Mouse (Mus musculus) limb, embryonic 12.5 days (tissue): ENCODE data around the gene Runx2. TPM values are rescaled to one million over a fixed set of nuclear protein-coding genes. Genes with fewer than 3 reads are reported as not detected.

Experiments
- ATAC-seq: fragments of 200-750 bp; cut with Nextera tagmentation; 2 replicates; pipeline ENCODE4 v1.8.0; 2017; ENCODE audit warnings: low read depth, moderate TSS enrichment; ENCODE audit not compliant: insufficient number of reproducible peaks, insufficient read depth, low FRiP score, low TSS enrichment
- H3K27ac ChIP-seq: fragments of 300-500 bp; sonication (generic); 2 replicates; pipeline ENCODE4 v1.5.1; 2016; ENCODE audit warnings: mild to moderate bottlenecking, moderate library complexity
- H3K27me3 ChIP-seq: fragments of 300-500 bp; sonication (generic); 2 replicates; pipeline ENCODE4 v1.6.1; 2016; ENCODE audit warnings: mild to moderate bottlenecking, moderate library complexity
- H3K36me3 ChIP-seq: fragments of 300-500 bp; sonication (generic); 2 replicates; pipeline ENCODE4 v1.6.1; 2016; ENCODE audit warnings: mild to moderate bottlenecking, moderate library complexity
- H3K4me1 ChIP-seq: fragments of 300-500 bp; sonication (generic); replicated peaks from 2 replicates; pipeline ENCODE4 v1.6.1; 2016
- H3K4me2 ChIP-seq: fragments of 300-500 bp; sonication (generic); 2 replicates; pipeline ENCODE4 v1.6.1; 2016; ENCODE audit warnings: mild to moderate bottlenecking, moderate library complexity
- H3K4me3 ChIP-seq: fragments of 300-500 bp; sonication (generic); replicated peaks from 2 replicates; pipeline ENCODE4 v1.5.1; 2016; ENCODE audit warnings: mild to moderate bottlenecking
- H3K9ac ChIP-seq: fragments of 300-500 bp; sonication (generic); replicated peaks from 2 replicates; pipeline ENCODE4 v1.6.1; 2016; ENCODE audit warnings: mild to moderate bottlenecking, moderate library complexity
- H3K9me3 ChIP-seq: fragments of 300-500 bp; sonication (generic); 2 replicates; pipeline ENCODE4 v1.6.1; 2016; ENCODE audit warnings: mild to moderate bottlenecking, moderate library complexity
- WGBS: fragments of 180-500 bp; shearing (Covaris S2); methylation state at CpG from one replicate; pipeline ENCODE4 v1.1.7; 2016; 5-methylcytosine and 5-hydroxymethylcytosine counted together
- polyA plus RNA-seq: library from polyadenylated mRNA; unstranded; fragments of >200 nt; fragmentation: Nextera tagmentation; extraction: Ambion mirVana; gene quantifications from 2 replicates; pipeline ENCODE4 v1.2.1, GENCODE M21; 2016

The Runx2 gene
- polyA plus RNA-seq, 1 experiment from 2014 or later = 8.3 TPM

DNA sequence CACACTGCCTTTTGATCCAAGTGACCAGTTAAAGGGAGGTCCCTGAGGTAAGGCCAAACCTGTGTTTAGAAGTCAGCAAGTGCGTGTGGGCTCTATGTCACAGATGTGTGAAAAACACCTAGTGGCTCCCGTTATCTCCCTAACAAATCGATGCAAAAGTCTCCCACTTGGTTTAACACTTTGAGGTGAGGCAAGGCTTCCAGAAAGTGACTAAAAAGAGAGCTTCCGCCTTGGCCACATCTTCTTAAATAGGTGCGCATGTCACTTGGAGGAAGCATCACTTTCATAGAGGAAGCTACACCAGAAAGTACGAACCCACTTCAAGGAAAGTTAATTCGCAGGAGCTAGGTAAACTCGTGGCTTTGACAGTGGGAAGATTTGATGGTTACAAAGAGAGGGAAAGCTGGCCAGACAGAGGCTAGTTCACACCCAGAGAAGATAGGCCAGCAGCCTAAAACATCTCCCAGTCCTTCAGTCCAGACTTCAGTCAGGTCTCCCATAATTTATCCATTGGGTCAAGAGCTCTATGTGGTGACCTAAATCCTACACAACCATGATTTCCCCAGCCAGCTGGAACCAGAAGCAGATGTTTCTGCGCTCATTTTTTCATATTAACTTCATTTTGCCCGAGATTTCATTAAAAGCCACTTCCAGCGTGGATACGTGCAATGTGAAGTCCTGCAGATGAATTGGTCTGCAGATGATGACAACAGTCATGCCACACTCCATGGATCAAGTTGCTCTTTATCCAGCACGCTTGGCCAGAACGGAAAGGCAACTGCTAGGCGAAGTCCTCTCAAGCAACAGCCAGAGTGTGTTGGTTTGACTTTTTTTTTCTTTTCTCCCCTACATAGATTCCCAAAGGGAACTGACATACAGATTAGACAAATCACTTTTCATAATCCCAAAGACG lies 257.1 kb downstream of the Runx2 start:
- no peak overlapping the region for H3K4me2 ChIP-seq
- no peak overlapping the region for H3K27ac ChIP-seq
- no peak overlapping the region for H3K9ac ChIP-seq
- ATAC-seq = no peak
- WGBS = 67% methylated on average over 16 of the region's 16 CpGs
- peaks cover 51% of the 10 kb centered on the region for H3K27me3 ChIP-seq
- H3K4me1 ChIP-seq = peaks cover 9% of the 10 kb centered on the region
- H3K9me3 ChIP-seq = no peaks in the 10 kb centered on the region
- H3K36me3 ChIP-seq = no peaks in the 10 kb centered on the region
- H3K4me3 ChIP-seq = no peak overlapping the region

DNA sequence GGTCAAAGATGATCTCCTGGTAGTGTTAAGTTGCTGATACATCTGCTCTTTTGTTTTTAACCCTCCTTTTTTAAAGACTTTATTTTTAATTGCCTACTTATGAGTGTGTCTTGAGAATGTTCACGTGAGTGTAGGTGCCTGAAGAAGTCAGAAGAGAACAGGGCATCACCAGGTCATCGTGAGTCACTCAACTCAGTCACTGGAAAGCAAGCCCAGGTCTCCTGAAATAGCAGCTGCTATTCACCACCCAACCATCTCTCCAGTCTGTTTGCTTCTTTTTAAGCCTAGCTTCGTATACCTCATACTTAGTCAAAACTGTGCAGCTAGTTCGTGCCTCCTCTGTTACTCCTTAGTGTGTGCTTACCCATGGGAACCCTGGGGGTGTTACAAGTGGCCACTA lies 259.7 kb downstream of the Runx2 start:
- 88% methylated on average over 4 of the region's 4 CpGs for WGBS
- no peak overlapping the region for H3K4me3 ChIP-seq

DNA sequence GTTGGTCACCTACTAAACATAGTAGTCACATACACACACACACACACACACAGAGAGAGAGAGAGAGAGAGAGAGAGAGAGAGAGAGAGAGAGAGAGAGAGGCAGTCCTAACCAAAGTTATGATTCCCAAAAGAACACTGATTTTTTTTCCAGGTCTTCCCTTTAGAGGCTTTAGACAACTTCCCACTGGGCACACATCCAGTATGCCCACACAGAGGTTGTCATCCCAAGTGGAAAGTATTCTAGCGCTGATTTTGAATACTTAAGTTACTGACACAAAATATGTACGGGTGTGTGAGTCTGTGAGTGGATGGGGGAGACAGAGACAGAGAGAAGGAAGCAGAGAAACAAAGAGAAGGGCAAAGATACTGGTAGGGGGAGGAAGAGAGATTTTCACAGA lies 265.0 kb downstream of the Runx2 start:
- no peak overlapping the region for H3K9ac ChIP-seq
- no peaks in the 10 kb centered on the region for H3K9me3 ChIP-seq
- H3K4me3 ChIP-seq = no peak overlapping the region
- 83% methylated on average over 2 of the region's 2 CpGs for WGBS
- peaks cover 23% of the 10 kb centered on the region for H3K27me3 ChIP-seq
- no peak overlapping the region for H3K4me2 ChIP-seq
- ATAC-seq = no peak
- no peak overlapping the region for H3K27ac ChIP-seq
- 0 out of 2 replicates have a peak, but pooled peaks cover 4% of the 10 kb centered on the region for H3K4me1 ChIP-seq
- H3K36me3 ChIP-seq = no peaks in the 10 kb centered on the region

More for the DNA sequence above, 259.7 kb downstream of the Runx2 start:
- H3K27ac ChIP-seq = no peak overlapping the region
- no peak overlapping the region for H3K4me2 ChIP-seq
- H3K9ac ChIP-seq = no peak overlapping the region
- ATAC-seq = no peak
- H3K9me3 ChIP-seq = no peaks in the 10 kb centered on the region
- H3K36me3 ChIP-seq = no peaks in the 10 kb centered on the region
- H3K4me1 ChIP-seq = peaks cover 8% of the 10 kb centered on the region
- peaks cover 28% of the 10 kb centered on the region for H3K27me3 ChIP-seq

DNA sequence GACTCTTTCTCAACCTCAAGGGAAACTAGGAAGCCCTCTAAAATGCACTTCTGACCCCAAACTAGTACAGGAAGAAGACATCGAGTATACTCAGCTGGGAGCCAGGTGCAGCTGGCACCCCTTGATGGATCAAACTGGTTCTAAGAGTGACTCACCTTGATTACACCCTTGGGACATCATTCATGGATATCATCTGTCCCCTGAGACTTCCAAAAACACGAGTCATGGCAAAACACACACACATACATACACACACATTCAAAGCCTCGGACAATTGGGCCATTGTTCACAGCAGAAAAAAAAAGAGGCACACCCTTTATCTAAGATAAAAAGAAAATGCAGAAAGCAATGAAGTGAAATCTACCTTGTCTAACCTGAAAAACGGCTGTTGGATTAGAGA lies 266.7 kb downstream of the Runx2 start:
- H3K9me3 ChIP-seq = no peaks in the 10 kb centered on the region
- no peak for ATAC-seq
- no peaks in the 10 kb centered on the region for H3K36me3 ChIP-seq
- H3K4me1 ChIP-seq = peaks cover 4% of the 10 kb centered on the region; the same call in 1 of the 2 replicates
- peaks cover 24% of the 10 kb centered on the region for H3K27me3 ChIP-seq
- no peak overlapping the region for H3K27ac ChIP-seq
- H3K9ac ChIP-seq = no peak overlapping the region
- WGBS = 77% methylated on average over 4 of the region's 4 CpGs
- H3K4me2 ChIP-seq = no peak overlapping the region
- no peak overlapping the region for H3K4me3 ChIP-seq

GRCm38 (mm10) chr17:44546801-44547200 lies 267.8 kb downstream of the Runx2 start:
- peaks cover 20% of the 10 kb centered on the region for H3K27me3 ChIP-seq
- no peaks in the 10 kb centered on the region for H3K36me3 ChIP-seq
- peaks cover 4% of the 10 kb centered on the region; the same call in 1 of the 2 replicates for H3K4me1 ChIP-seq
- WGBS = 53% methylated on average over 8 of the region's 8 CpGs
- no peak overlapping the region for H3K27ac ChIP-seq
- no peak overlapping the region for H3K4me2 ChIP-seq
- H3K9ac ChIP-seq = no peak overlapping the region
- ATAC-seq = peak; percentile 37; the same call in 1 of the 2 replicates
- H3K4me3 ChIP-seq = no peak overlapping the region
- H3K9me3 ChIP-seq = no peaks in the 10 kb centered on the region

- ATAC-seq = no peak
- no peaks in the 10 kb centered on the region for H3K9me3 ChIP-seq
- H3K27me3 ChIP-seq = peaks cover 24% of the 10 kb centered on the region
- WGBS = 50% methylated on average over 14 of the region's 14 CpGs
- no peaks in the 10 kb centered on the region for H3K36me3 ChIP-seq
- H3K4me2 ChIP-seq = no peak overlapping the region
- peaks cover 4% of the 10 kb centered on the region; the same call in 1 of the 2 replicates for H3K4me1 ChIP-seq
- no peak overlapping the region for H3K9ac ChIP-seq
- H3K4me3 ChIP-seq = no peak overlapping the region
- H3K27ac ChIP-seq = no peak overlapping the region
These were observed 269.3 kb downstream of the Runx2 start for GRCm38 (mm10) chr17:44545141-44545813.

GRCm38 (mm10) chr17:44542706-44543105 lies 271.9 kb downstream of the Runx2 start:
- ATAC-seq = no peak
- no peak overlapping the region for H3K27ac ChIP-seq
- WGBS = 92% methylated on average over 3 of the region's 3 CpGs
- no peaks in the 10 kb centered on the region for H3K9me3 ChIP-seq
- H3K9ac ChIP-seq = no peak overlapping the region
- no peak overlapping the region for H3K4me2 ChIP-seq
- H3K27me3 ChIP-seq = peaks cover 26% of the 10 kb centered on the region
- H3K36me3 ChIP-seq = no peaks in the 10 kb centered on the region
- H3K4me3 ChIP-seq = no peak overlapping the region
- peaks cover 4% of the 10 kb centered on the region; the same call in 1 of the 2 replicates for H3K4me1 ChIP-seq

DNA sequence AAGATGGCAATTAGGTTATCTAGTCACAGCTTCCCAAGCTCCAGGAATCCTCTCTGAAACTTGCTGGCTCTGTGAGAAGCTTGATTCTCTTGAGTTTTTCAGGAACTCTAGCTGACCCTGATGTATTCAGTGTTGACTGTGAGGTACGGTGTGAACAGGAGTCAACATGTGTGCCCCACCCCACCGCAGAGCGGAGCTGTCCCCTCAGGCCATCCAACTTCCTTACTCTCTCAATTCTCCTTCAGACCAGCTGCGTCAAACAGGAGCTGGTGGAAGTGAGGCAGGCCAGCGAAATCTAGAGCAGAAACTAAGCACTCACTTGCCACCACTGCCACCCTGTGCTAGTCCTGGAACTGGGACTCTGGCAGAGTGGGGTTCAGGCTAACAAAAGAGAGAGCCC lies 273.9 kb downstream of the Runx2 start:
- H3K4me2 ChIP-seq = no peak overlapping the region
- H3K4me3 ChIP-seq = no peak overlapping the region
- peaks cover 15% of the 10 kb centered on the region for H3K27me3 ChIP-seq
- H3K9me3 ChIP-seq = no peaks in the 10 kb centered on the region
- no peak overlapping the region for H3K9ac ChIP-seq
- no peak overlapping the region for H3K27ac ChIP-seq
- H3K36me3 ChIP-seq = no peaks in the 10 kb centered on the region
- no peak for ATAC-seq
- peaks cover 4% of the 10 kb centered on the region; the same call in 1 of the 2 replicates for H3K4me1 ChIP-seq
- WGBS = 39% methylated on average over 5 of the region's 5 CpGs

DNA sequence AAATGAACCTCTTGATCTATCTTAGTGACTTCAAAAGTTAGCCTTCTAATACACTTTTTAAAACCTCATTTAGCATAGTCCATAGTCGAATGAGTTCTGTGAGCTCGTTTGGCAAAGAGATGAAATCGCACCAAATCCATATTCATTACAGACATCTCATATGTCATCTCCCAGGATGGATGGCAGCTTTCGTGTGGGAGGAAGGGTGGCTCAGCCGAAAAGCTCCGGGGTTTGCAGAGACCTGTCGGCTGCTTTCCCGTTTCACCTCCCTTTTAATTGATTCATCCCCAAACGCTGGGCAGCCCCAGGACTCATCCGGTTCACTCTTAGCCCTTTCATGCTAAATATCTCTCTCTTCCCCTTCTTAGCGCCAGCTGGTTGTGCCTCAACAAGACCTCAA lies 275.7 kb downstream of the Runx2 start:
- Histone ChIP-seq H3K27ac (no peak overlapping the region), H3K4me3 (no peak overlapping the region), H3K9me3 (no peaks in the 10 kb centered on the region), H3K36me3 (no peaks in the 10 kb centered on the region), H3K4me2 (no peak overlapping the region), H3K9ac (no peak overlapping the region), H3K27me3 (peaks cover 10% of the 10 kb centered on the region), H3K4me1 (no peaks in the 10 kb centered on the region; the same call in 1 of the 2 replicates)
- no peak for ATAC-seq
- WGBS = 34% methylated on average over 11 of the region's 11 CpGs

GRCm38 (mm10) chr17:44530000-44530399 lies 284.6 kb downstream of the Runx2 start:
- peaks cover 11% of the 10 kb centered on the region; the same call in 1 of the 2 replicates for H3K9me3 ChIP-seq
- no peak overlapping the region for H3K27ac ChIP-seq
- H3K9ac ChIP-seq = no peak overlapping the region
- WGBS = 75% methylated on average over 6 of the region's 6 CpGs
- no peak overlapping the region for H3K4me2 ChIP-seq
- ATAC-seq = no peak
- 0 out of 2 replicates have a peak, but pooled peaks cover 3% of the 10 kb centered on the region for H3K4me1 ChIP-seq
- H3K4me3 ChIP-seq = no peak overlapping the region
- no peaks in the 10 kb centered on the region for H3K27me3 ChIP-seq
- H3K36me3 ChIP-seq = no peaks in the 10 kb centered on the region

- no peaks in the 10 kb centered on the region for H3K36me3 ChIP-seq
These were observed 286.0 kb downstream of the Runx2 start for GRCm38 (mm10) chr17:44528617-44529016.

More at GRCm38 (mm10) chr17:44528617-44529016, 286.0 kb downstream of the Runx2 start:
- ATAC-seq = no peak
- H3K4me1 ChIP-seq = 0 out of 2 replicates have a peak, but pooled peaks cover 3% of the 10 kb centered on the region
- H3K4me3 ChIP-seq = no peak overlapping the region
- peaks cover 11% of the 10 kb centered on the region; the same call in 1 of the 2 replicates for H3K9me3 ChIP-seq
- WGBS = 44% methylated on average over 4 of the region's 4 CpGs
- no peak overlapping the region for H3K27ac ChIP-seq
- no peak overlapping the region for H3K4me2 ChIP-seq
- H3K9ac ChIP-seq = no peak overlapping the region
- H3K27me3 ChIP-seq = no peaks in the 10 kb centered on the region
